Mouse (Mus musculus): ENCODE data around the gene Zfp579. TPM values are rescaled to one million over a fixed set of nuclear protein-coding genes. Genes with fewer than 3 reads are reported as not detected.

Gene Zfp579
- 20.7 and 21.3 TPM in 2 replicates for polyA plus RNA-seq (2015; fragmentation: Nextera tagmentation; extraction: Ambion mirVana)

GRCm38 (mm10) chr7:4996003-4996895 lies at the start of gene Zfp579:
Gene Zfp579, minus strand, starts transcription at chr7:4996158.

DNA sequence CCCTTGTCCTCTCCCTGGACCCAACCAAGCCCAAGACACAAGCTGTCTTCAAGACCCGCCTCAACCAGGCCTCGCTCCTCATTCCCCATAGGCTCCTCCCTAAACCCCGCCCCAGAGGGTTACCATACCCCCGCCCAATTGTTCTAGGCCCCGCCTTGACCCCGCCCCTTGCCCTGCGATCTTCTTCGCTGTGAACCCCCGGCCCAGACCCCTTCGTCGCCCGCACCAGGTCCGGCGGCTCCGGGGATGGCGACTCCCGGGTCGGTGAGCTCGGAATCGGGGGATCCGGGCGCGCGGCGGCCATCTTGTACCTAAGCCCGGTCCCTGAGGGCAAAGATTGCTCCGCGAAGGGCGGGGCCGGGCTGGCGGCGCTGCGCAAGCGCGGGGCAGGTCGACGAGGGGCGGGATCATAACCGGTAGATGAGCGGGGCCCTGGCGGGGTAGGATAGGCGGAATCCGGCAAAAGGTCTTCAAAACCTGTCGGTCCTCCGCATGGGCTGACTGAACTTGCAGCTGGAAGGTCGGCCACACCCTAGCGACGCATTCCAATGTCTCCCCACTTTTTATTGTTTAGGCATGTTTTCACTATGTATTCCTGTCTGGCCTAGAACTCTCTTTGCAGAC lies 42.3 kb upstream of the Zfp579 start, which contains the start of gene Zfp784:
Gene Zfp784 (minus strand): TSS at position 338 of the 624 bp plus-strand sequence.

DNA sequence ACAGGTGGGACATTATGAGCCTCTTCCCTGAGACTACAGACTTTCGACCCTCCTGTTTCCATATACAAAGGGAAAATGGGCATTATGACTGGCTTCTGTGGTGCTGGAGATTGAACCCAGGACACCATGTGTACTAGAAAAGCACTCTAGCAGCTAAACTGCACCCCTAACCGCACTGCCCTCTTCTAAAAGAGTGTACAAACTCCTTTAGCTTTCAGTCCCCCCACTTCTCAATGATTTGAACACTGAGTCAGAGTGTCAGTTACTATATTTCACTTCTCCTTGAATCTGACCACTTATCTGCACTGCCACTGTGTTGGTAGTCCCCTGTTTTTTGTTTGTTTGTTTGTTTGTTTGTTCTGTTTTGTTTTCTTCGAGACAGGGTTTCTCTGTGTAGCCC lies 37.9 kb upstream of the Zfp579 start, which contains the start of gene 4632433K11Rik:
Gene 4632433K11Rik (plus strand): TSS at position 301 of the 400 bp plus-strand sequence.

GRCm38 (mm10) chr7:5020000-5020681 lies 24.2 kb upstream of the Zfp579 start, which contains the start of the genes Zfp865 and Ccdc106:
Gene Zfp865, plus strand, starts transcription at chr7:5020376.
Gene Ccdc106, plus strand, starts transcription at chr7:5020553.

DNA sequence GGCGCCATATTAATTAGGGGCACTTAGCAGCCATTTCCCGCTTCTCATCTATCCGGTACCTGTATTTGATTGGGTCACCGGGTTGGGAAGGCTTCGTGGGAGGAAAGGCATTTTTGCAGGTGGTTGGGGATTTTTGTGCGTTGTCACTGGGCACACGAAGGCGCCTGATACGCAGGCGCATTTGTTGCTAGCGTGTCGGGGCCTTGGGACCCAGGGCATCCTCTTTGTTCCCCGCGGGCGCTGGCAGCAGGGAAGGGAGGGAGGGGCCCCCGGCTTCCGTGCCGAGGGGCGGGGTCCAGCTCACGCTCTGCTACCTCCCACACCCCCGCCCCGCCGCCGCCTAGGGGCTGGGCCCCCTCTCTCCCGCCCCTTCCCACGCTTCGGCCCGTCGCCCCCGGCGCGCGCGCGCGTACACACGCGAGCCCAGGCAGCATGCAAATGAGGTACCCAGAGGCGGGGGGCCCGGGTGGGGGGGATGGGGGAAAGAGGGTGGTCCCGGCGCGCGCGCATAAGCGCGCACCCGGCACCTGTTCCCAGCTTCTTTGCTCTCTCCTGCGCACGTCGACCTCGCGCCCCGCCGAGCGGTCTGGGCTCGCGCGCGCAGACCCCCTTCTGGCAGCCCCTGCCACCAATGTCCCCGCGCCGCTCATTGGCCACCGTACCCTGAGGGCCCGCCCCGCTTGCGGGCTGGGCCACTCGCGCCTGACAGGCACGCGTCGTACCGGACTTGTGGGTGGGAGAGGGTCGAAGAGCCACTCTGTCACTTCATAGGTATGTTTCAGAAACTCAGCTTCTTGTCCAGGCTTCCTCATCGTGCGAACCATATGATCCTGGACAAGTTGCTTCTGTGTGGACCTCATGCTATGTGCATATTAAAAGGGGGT lies 19.4 kb upstream of the Zfp579 start, which contains the start of gene Gm44973:
Gene Gm44973 (plus strand): TSS at position 379 of the 884 bp plus-strand sequence.

DNA sequence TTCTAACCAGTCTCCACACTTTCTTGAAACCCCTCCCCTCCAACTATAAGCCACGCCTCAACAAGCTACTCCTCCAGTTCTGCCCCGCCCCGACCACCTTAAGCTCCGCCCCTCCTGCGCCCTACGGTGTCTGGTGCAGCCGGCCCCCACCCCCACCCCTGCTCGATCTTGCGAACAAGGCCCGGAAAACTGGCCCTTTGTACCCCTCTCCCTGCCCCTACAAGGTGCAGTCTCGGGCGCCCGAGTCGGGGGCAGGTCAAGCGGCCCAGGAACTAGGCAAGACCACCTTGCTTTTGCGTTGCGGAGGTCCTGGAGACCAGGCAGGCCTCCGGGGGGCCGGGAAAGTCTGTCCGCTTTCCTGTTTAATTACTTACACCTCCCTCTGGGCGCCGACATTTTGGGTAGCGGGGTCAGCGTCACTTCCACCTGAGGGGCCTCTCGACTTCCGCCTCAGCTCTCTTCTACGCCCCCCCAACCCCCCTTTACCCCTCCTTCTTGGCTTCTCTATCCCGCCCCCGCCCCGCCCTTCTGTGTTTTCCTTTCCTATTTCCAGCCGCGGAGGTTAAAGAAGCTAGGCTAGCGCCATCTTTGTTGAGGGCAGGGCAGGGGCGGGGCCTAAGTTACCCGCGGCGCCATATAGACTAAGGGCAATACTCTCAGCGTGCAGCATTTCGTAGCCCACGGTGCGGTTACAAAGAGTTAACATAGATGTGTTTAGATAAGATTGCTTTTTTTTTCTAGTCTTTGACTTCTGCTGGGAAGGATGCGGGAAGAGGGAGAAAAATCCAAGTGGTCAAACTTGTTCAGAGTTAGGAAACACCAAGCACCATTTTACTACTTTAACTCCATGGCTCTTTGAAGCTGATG lies 18.5 kb upstream of the Zfp579 start, which contains the start of the genes Zfp524 and Fiz1:
Gene Zfp524 (plus strand): TSS at position 165 of the 867 bp plus-strand sequence.
Gene Fiz1 (minus strand): TSS at position 447 of the 867 bp plus-strand sequence.

GRCm38 (mm10) chr7:4971068-4971467 lies 24.9 kb downstream of the Zfp579 start, which contains the start of gene Sbk3:
Gene Sbk3, minus strand, starts transcription at chr7:4971168.

DNA sequence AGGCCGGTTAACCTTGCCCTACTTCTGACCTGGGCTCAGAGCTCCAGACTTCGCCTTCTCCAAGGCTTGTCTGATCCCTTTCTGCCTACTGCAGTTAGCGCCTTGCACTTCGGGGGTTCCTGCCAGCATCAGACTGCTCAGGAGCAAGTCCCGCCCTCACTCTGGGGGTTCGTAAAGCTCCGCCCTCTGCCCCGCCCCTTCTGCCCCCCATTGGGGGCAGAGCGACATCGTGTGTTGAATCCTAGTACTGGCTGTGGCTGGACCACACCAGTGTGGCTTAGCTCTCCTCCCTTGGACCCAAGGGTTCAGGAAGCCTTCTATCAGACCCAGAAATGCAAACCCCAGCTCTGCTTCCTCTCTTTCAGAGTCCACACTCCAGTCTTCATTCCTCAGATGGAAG lies 31.7 kb downstream of the Zfp579 start, which contains the start of gene Sbk2:
Gene Sbk2 (minus strand): TSS at position 135 of the 400 bp plus-strand sequence.

Other genes with a start within 250 kb of the Zfp579 start
- gene Cox6b2, start 243.1 kb downstream of the Zfp579 start, polyA plus RNA-seq (2015; fragmentation: Nextera tagmentation; extraction: Ambion mirVana), result 53.7 and 57.2 TPM in 2 replicates
- not detected in 2 replicates for gene Fam71e2, start 224.9 kb downstream of the Zfp579 start, polyA plus RNA-seq (2015; fragmentation: Nextera tagmentation; extraction: Ambion mirVana)
- gene Il11, start 213.3 kb downstream of the Zfp579 start, polyA plus RNA-seq (2015; fragmentation: Nextera tagmentation; extraction: Ambion mirVana), result 0.33 and 0.82 TPM in 2 replicates
- gene Tmem190, start 213.2 kb downstream of the Zfp579 start, polyA plus RNA-seq (2015; fragmentation: Nextera tagmentation; extraction: Ambion mirVana), result 0.38 TPM in 1 of 2 replicates, not detected in the other
- gene Tmem238, start 206.5 kb downstream of the Zfp579 start, polyA plus RNA-seq (2015; fragmentation: Nextera tagmentation; extraction: Ambion mirVana), result 12.5 and 21.8 TPM in 2 replicates
- 286 and 311 TPM in 2 replicates for gene Rpl28, start 203.3 kb downstream of the Zfp579 start, polyA plus RNA-seq (2015; fragmentation: Nextera tagmentation; extraction: Ambion mirVana)
- 144 and 154 TPM in 2 replicates for gene Ube2s, start 183.6 kb downstream of the Zfp579 start, polyA plus RNA-seq (2015; fragmentation: Nextera tagmentation; extraction: Ambion mirVana)
- gene Shisa7, start 151.5 kb downstream of the Zfp579 start, polyA plus RNA-seq (2015; fragmentation: Nextera tagmentation; extraction: Ambion mirVana), result 0.61 and 1.1 TPM in 2 replicates
- 38.4 and 57.5 TPM in 2 replicates for gene Isoc2b, start 125.9 kb downstream of the Zfp579 start, polyA plus RNA-seq (2015; fragmentation: Nextera tagmentation; extraction: Ambion mirVana)
- 0.95 and 1.2 TPM in 2 replicates for gene Isoc2a, start 119.0 kb downstream of the Zfp579 start, polyA plus RNA-seq (2015; fragmentation: Nextera tagmentation; extraction: Ambion mirVana)
- 0.09 and 0.10 TPM in 2 replicates for gene Gm36210, start 89.6 kb downstream of the Zfp579 start, polyA plus RNA-seq (2015; fragmentation: Nextera tagmentation; extraction: Ambion mirVana)
- gene Zfp628, start 80.9 kb downstream of the Zfp579 start, polyA plus RNA-seq (2015; fragmentation: Nextera tagmentation; extraction: Ambion mirVana), result 3.5 and 4.1 TPM in 2 replicates
- gene Nat14, start 74.1 kb downstream of the Zfp579 start, polyA plus RNA-seq (2015; fragmentation: Nextera tagmentation; extraction: Ambion mirVana), result 6.9 and 7.6 TPM in 2 replicates
- 3.6 and 3.7 TPM in 2 replicates for gene Ssc5d, start 70.4 kb downstream of the Zfp579 start, polyA plus RNA-seq (2015; fragmentation: Nextera tagmentation; extraction: Ambion mirVana)
- gene Sbk2, start 31.8 kb downstream of the Zfp579 start, polyA plus RNA-seq (2015; fragmentation: Nextera tagmentation; extraction: Ambion mirVana), result 0.19 TPM in 1 of 2 replicates, not detected in the other
- 0.18 TPM in 1 of 2 replicates, not detected in the other for gene Sbk3, start 25.0 kb downstream of the Zfp579 start, polyA plus RNA-seq (2015; fragmentation: Nextera tagmentation; extraction: Ambion mirVana)
- gene Zfp524, start 18.3 kb upstream of the Zfp579 start, polyA plus RNA-seq (2015; fragmentation: Nextera tagmentation; extraction: Ambion mirVana), result 8.4 and 12.0 TPM in 2 replicates
- gene Fiz1, start 18.5 kb upstream of the Zfp579 start, polyA plus RNA-seq (2015; fragmentation: Nextera tagmentation; extraction: Ambion mirVana), result 17.2 and 20.9 TPM in 2 replicates
- gene Gm44973, start 19.3 kb upstream of the Zfp579 start, polyA plus RNA-seq (2015; fragmentation: Nextera tagmentation; extraction: Ambion mirVana), result 2.2 and 3.8 TPM in 2 replicates
- 4.2 and 4.6 TPM in 2 replicates for gene Zfp865, start 24.2 kb upstream of the Zfp579 start, polyA plus RNA-seq (2015; fragmentation: Nextera tagmentation; extraction: Ambion mirVana)
- gene Ccdc106, start 24.4 kb upstream of the Zfp579 start, polyA plus RNA-seq (2015; fragmentation: Nextera tagmentation; extraction: Ambion mirVana), result 6.2 and 11.3 TPM in 2 replicates
- gene 4632433K11Rik, start 38.0 kb upstream of the Zfp579 start, polyA plus RNA-seq (2015; fragmentation: Nextera tagmentation; extraction: Ambion mirVana), result not detected in 2 replicates
- gene Zfp784, start 42.3 kb upstream of the Zfp579 start, polyA plus RNA-seq (2015; fragmentation: Nextera tagmentation; extraction: Ambion mirVana), result 3.7 and 4.9 TPM in 2 replicates
- 27.7 and 36.3 TPM in 2 replicates for gene Zfp580, start 55.4 kb upstream of the Zfp579 start, polyA plus RNA-seq (2015; fragmentation: Nextera tagmentation; extraction: Ambion mirVana)
- gene U2af2, start 66.0 kb upstream of the Zfp579 start, polyA plus RNA-seq (2015; fragmentation: Nextera tagmentation; extraction: Ambion mirVana), result 37.7 and 54.7 TPM in 2 replicates
- gene Epn1, start 84.1 kb upstream of the Zfp579 start, polyA plus RNA-seq (2015; fragmentation: Nextera tagmentation; extraction: Ambion mirVana), result 45.0 and 49.3 TPM in 2 replicates
- not detected in 2 replicates for gene Rfpl4, start 120.8 kb upstream of the Zfp579 start, polyA plus RNA-seq (2015; fragmentation: Nextera tagmentation; extraction: Ambion mirVana)
- gene Rasl2-9, start 129.8 kb upstream of the Zfp579 start, polyA plus RNA-seq (2015; fragmentation: Nextera tagmentation; extraction: Ambion mirVana), result 1.4 and 1.7 TPM in 2 replicates
- gene Vmn1r55, start 153.5 kb upstream of the Zfp579 start, polyA plus RNA-seq (2015; fragmentation: Nextera tagmentation; extraction: Ambion mirVana), result not detected in 2 replicates
- gene Vmn1r56, start 200.6 kb upstream of the Zfp579 start, polyA plus RNA-seq (2015; fragmentation: Nextera tagmentation; extraction: Ambion mirVana), result not detected in 2 replicates
- gene Vmn1r57, start 222.3 kb upstream of the Zfp579 start, polyA plus RNA-seq (2015; fragmentation: Nextera tagmentation; extraction: Ambion mirVana), result not detected in 2 replicates

All from adrenal gland, postnatal 0 days (tissue).